Mouse (Mus musculus) olfactory bulb, adult 2 months (tissue): ENCODE measurements at regions not wholly inside any gene's neighbourhood (a gene's known extent, or its start where the extent isn't known, plus 50 kb on each side); places are given as distances from the start of the nearest gene placed in this dataset.

ENCODE experiments used
- H3K27ac ChIP-seq: fragments of 200-500 bp; 2 replicates; pipeline ENCODE4 v1.5.1; 2012; ENCODE audit warnings: low read depth, low read length; ENCODE audit not compliant: insufficient read depth
- H3K4me1 ChIP-seq: fragments of 200-500 bp; 2 replicates; pipeline ENCODE4 v1.6.1; 2012; ENCODE audit warnings: low read length; ENCODE audit not compliant: control insufficient read depth, insufficient read depth
- H3K4me3 ChIP-seq: fragments of 200-500 bp; 2 replicates; pipeline ENCODE4 v1.5.1; 2012; ENCODE audit warnings: mild to moderate bottlenecking, low read depth, low read length, moderate library complexity; ENCODE audit not compliant: insufficient read depth
- CTCF ChIP-seq: fragments of 200-500 bp; IDR thresholded peaks from 2 replicates; pipeline ENCODE4 v1.5.1; 2012; ENCODE audit warnings: low read depth, mild to moderate bottlenecking, low read length, moderate library complexity; ENCODE audit not compliant: insufficient read depth
- POLR2A ChIP-seq: fragments of 200-500 bp; IDR thresholded peaks from 2 replicates; pipeline ENCODE4 v1.6.1; 2012; ENCODE audit warnings: mild to moderate bottlenecking, low read depth, low read length, moderate library complexity; ENCODE audit not compliant: insufficient read depth
- WGBS: fragments of 180-500 bp; shearing (Covaris S2); methylation state at CpG from one replicate; pipeline ENCODE4 v1.1.7; 2018; 5-methylcytosine and 5-hydroxymethylcytosine counted together

GRCm38 (mm10) chr1:34986861-34987260, 137.1 kb downstream of the Plekhb2 start:
- H3K4me3 ChIP-seq, result no peak overlapping the region
- 91% methylated on average over 2 of the region's 2 CpGs for WGBS
- peaks cover 2% of the 10 kb centered on the region; the same call in 1 of the 2 replicates for H3K4me1 ChIP-seq
- no peak overlapping the region for H3K27ac ChIP-seq
- TF ChIP-seq CTCF (no peak), POLR2A (no peak)

GRCm38 (mm10) chr1:34987650-34988221, 138.0 kb downstream of the Plekhb2 start:
- peaks cover 2% of the 10 kb centered on the region; the same call in 1 of the 2 replicates for H3K4me1 ChIP-seq
- WGBS, result 15% methylated on average over 8 of the region's 8 CpGs

GRCm38 (mm10) chr1:34988225-34988624, 138.4 kb downstream of the Plekhb2 start:
- Histone ChIP-seq H3K27ac (no peak overlapping the region), H3K4me1 (peaks cover 2% of the 10 kb centered on the region; the same call in 1 of the 2 replicates), H3K4me3 (no peak overlapping the region)
- 52% methylated on average over 7 of the region's 7 CpGs for WGBS
- TF ChIP-seq CTCF (no peak), POLR2A (no peak)

More at GRCm38 (mm10) chr1:34987650-34988221, 138.0 kb downstream of the Plekhb2 start:
- TF ChIP-seq POLR2A, result no peak
- no peak for TF ChIP-seq CTCF
- Histone ChIP-seq H3K27ac (no peak overlapping the region), H3K4me3 (no peak overlapping the region)

- H3K4me3 ChIP-seq, result no peak overlapping the region
- H3K27ac ChIP-seq, result no peak overlapping the region
- no peak for TF ChIP-seq CTCF
- no peak for TF ChIP-seq POLR2A
- WGBS, result 86% methylated on average over 1 of the region's 1 CpGs
- no peaks in the 10 kb centered on the region; the same call in 1 of the 2 replicates for H3K4me1 ChIP-seq
Measured at GRCm38 (mm10) chr1:35000801-35001200, 151.0 kb downstream of the Plekhb2 start.

GRCm38 (mm10) chr1:35017471-35017870, 167.7 kb downstream of the Plekhb2 start:
- TF ChIP-seq POLR2A (no peak), CTCF (no peak)
- 80% methylated on average over 4 of the region's 4 CpGs for WGBS
- Histone ChIP-seq H3K4me1 (no peaks in the 10 kb centered on the region), H3K4me3 (no peak overlapping the region), H3K27ac (no peak overlapping the region)

- TF ChIP-seq POLR2A, result no peak
- no peak for TF ChIP-seq CTCF
- WGBS, result 46% methylated on average over 4 of the region's 4 CpGs
- no peaks in the 10 kb centered on the region for H3K4me1 ChIP-seq
- H3K4me3 ChIP-seq, result no peak overlapping the region
- no peak overlapping the region for H3K27ac ChIP-seq
Measured at GRCm38 (mm10) chr1:35032619-35033018, 182.8 kb downstream of the Plekhb2 start.

GRCm38 (mm10) chr1:35072811-35073210, 223.0 kb downstream of the Plekhb2 start:
- TF ChIP-seq CTCF, result no peak
- no peak for TF ChIP-seq POLR2A
- Histone ChIP-seq H3K4me3 (no peak overlapping the region), H3K27ac (no peak overlapping the region), H3K4me1 (no peaks in the 10 kb centered on the region)
- 66% methylated on average over 1 of the region's 1 CpGs for WGBS

- TF ChIP-seq CTCF (no peak), POLR2A (no peak)
- Histone ChIP-seq H3K27ac (no peak overlapping the region), H3K4me3 (no peak overlapping the region), H3K4me1 (no peaks in the 10 kb centered on the region)
- WGBS, result 10% methylated on average over 1 of the region's 1 CpGs
Measured at GRCm38 (mm10) chr1:35094873-35095272, 245.1 kb downstream of the Plekhb2 start.

- no peak overlapping the region for H3K27ac ChIP-seq
- 67% methylated on average over 2 of the region's 2 CpGs for WGBS
- H3K4me3 ChIP-seq, result no peak overlapping the region
- no peak for TF ChIP-seq POLR2A
- no peak for TF ChIP-seq CTCF
- H3K4me1 ChIP-seq, result no peaks in the 10 kb centered on the region
Measured at GRCm38 (mm10) chr1:35095785-35096184, 246.0 kb downstream of the Plekhb2 start.
